Mouse (Mus musculus) NIH3T3 (cell line): ENCODE measurements around the gene Ddx23.
A peak's percentile ranks its signal among the peaks of the same experiment; 100 is the strongest.

ENCODE experiments used
- DNase-seq: peaks from one replicate; pipeline ENCODE4 v3.0.0-alpha.2; 2012; ENCODE audit warnings: low read depth

Gene Ddx23

GRCm38 (mm10) chr15:98662567-98663545 is at the start of gene Ddx23:
TSS of gene Ddx23 (minus strand) at chr15:98662894.
- DNase-seq = peak; percentile 98

DNA sequence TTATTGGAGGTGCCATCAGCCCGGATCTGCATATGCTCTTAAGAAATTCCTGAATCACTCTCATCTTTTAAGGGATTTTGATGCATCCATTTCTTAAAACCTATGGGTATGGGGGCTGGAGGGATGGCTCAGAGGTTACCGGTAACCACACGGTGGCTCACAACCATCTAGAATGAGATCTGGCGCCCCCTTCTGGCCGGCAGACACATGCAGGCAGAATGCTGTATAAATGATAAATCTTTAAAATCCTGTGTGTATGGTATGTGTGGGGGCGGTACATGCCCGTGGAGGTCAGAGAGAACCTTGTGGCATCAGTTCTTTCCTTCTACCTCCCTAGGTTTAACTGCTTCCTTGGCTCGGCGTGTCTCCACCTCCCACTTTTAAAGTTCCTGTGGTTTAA is 47.7 kb upstream of the Ddx23 start:
- DNase-seq = peak; percentile 71

- DNase-seq = peak; percentile 91
These were observed 45.2 kb upstream of the Ddx23 start, which contains the start of gene Ccdc65 for GRCm38 (mm10) chr15:98707766-98708372. TSS of gene Ccdc65 (plus strand) at chr15:98708207.

DNA sequence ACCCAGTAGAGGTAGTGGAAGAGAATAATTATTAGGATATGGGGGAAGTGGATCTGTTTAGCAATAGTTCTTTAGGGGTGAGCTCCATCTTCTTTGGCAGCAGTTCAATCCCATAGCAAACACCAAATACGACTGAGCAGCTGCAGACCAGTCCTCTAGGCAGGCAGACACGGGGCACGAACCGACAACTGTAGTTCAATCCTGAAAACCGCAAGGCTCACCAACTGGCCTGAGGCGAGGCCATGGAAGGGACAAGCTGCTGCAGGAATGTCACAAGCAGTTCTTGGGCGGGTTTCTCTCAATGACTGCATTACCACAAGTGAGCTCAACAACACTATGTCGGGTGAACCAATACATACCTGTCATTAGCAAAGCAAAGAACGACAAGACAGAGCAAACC is 41.6 kb upstream of the Ddx23 start:
- no peak for DNase-seq

- DNase-seq = peak; percentile 93
These were observed 36.8 kb upstream of the Ddx23 start for GRCm38 (mm10) chr15:98699190-98700105.

- DNase-seq = no peak
These were observed 33.5 kb upstream of the Ddx23 start for GRCm38 (mm10) chr15:98696216-98696615.

GRCm38 (mm10) chr15:98695726-98696125 is 33.0 kb upstream of the Ddx23 start:
- no peak for DNase-seq

DNA sequence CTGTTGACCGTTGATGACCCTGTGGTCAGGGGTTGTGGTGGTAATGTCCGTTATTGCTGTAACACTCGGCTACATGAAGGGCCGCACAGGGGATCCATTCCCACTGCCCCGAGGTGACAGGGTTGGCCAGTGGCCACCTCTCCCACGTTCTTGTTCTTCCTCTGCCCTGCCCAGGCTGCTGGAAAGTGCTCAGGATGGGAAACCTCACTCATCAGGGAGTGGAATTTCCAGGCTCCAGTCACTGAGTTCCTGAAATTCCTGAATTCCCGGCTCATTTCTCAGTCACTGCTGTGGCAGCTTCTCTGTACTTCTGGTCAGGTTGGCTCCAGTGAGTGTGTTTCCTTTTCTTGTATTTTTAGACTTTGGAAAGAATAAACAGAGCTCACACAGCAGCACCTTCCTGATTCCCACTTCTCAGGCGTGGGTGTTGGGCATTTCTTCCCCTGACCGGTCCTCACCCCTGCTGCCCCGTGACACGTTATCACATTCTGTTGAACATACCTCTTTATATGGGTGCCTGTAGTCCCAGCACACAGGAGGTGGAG is 29.5 kb upstream of the Ddx23 start:
- DNase-seq = peak; percentile 76

- DNase-seq = no peak
These were observed 28.9 kb upstream of the Ddx23 start for GRCm38 (mm10) chr15:98691486-98692147.

DNA sequence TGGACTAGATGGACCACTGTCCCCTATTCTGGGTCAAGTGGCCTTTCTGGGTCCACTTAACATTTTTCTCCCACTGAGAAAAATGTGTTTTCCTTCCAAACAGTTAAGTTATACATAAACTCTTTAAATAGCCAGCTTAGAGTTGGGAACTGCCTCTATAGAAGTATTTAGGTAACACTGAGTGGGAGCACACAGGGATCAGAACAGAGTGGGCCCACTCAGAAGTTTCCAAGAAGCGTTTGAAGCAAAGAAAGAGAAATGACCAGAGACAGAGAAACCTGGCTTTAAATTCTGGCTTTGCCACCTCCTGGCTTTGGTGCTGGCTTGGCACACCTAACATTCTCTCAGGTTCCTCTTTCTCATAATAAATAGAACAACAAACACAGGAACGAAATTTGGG is 27.0 kb upstream of the Ddx23 start:
- no peak for DNase-seq

DNA sequence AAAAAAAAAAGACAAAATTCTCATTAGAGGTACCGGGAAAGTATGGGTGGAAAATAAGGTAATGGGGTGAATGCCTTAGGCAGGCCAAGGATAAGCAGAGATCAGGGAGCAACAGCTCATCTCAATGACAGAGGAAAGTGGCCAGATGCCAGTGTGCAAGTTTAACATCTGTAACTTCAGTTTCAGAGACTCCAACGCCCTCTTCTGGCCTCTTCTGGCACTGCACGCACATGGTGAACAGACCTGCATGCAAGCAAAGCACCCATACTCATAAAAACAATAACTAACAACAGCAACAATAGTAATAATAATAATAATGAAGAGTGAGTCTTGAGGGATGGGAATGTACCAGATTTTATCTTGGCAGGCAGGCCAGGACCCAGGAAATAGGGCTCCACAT is 23.2 kb upstream of the Ddx23 start:
- DNase-seq = peak; percentile 34

DNA sequence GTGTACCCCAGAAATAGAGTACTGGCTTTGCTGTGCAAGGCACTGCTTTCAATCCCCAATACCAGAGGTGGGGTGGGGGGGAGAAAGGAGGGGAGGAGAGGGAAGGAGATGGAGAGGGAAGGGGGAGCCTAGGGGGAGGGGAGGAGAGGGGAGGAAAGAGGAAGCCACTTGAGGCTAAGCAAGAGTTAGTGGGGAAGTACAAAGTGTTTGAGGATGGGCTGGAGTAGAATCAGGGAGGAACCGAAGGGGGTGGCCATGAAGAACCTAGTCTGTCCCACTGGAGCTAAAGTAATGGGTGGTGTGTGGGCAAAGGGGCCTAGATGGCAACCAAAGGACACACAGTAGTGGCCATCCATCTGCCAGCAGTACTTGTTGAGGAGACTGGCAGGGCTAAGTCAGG is 21.1 kb upstream of the Ddx23 start:
- DNase-seq = no peak

DNA sequence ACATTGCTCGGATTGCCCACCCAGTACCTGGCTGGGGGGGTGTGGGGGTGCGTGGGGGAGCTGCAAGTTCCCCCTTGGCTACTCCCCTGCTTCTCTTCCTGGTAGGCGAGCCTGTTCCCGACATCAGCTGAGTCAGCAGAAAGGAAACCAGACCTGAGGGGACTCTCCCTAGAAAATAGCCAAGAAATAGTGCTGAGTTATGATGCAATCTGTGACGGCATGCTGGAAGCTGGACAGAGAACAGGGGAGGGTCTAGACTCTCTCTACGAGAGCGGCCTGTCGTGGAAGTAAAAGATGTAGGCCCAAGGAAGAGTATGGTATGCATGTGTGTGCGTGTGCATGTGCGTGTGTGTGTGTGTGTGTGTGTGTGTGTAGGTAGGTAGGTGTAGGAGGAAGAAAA is 20.5 kb upstream of the Ddx23 start:
- DNase-seq = peak; percentile 85

GRCm38 (mm10) chr15:98681633-98682032 is 18.9 kb upstream of the Ddx23 start:
- no peak for DNase-seq

DNA sequence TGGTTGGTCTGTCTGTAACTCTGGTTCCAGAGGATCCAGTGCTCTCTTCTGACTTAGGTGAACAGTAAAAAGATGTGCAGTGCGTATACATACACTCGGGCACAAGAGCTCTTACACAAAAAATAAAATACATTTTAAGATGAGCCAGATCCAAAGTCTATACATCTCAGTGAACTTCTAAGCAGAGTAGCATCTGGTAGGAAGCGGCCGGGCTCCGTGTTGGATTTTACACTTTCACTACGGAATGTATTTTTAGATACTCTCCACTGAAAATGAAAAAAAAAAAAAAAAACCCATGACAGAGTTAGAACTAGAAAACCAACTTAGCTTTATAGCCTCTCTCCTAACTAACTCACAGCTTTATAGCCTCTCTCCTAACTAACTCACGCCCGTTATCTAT is 18.0 kb upstream of the Ddx23 start:
- no peak for DNase-seq

DNA sequence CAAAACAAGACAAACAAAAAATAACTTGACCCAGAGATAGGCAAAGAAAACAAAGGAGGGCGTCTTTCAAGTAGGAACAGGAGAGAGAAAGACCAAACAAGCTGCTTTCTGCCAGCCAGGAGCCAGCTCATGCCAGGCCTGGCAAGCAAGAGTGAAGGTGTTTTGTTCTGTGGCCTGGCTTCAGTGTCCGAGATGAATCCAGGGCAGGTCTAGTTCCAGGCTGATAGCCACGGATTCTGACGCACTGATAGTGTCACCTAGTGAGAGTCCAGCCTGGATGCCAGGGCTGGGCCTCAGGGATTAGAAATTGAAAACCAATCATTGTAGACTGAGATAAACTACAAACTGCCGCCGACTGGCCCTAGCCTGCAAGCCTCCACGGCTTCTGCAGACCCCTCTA is 15.3 kb upstream of the Ddx23 start:
- no peak for DNase-seq

DNA sequence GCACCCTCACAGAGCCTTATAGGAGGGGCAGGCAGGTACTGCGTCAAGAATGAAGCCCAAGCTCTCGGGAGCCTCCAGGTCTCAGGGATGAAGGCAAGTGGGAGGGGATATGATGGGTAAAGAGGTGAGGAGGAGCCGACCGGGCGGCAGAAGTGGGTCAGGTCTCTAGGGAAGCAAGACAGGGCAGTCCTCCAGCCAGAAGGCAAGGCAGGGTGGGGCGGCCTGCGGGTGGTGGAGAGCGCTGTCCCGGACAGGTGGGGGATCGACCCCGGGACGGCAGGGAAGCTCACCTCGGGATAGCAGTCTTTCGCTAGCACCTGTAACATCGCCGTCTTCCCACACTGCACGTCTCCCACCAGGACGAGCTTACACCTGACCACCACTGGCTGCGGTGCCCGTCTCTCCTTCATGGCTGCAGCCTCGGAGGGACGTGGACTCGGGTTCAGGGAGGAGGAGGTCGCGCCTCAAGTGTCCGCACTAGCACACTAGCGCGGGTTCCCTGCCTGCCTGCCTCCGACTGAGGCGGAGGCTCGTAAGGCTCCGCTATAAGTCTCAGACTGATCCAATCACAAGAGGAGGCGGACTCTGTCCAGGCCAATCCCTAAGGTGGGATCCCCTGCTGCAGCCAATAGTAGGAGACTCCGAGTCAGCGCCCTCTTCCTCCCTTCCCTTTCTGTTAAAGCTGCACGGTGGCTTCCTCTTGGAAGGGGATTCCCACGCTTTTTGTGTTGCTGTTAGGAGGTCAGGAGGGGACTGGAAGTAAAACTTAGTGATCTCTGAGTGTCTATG is 14.4 kb upstream of the Ddx23 start, which contains the start of gene Rnd1:
TSS of gene Rnd1 (minus strand) at position 522 of the 789 bp plus-strand sequence.
- DNase-seq = peak; percentile 91

- peak; percentile 26 for DNase-seq
These were observed 13.8 kb upstream of the Ddx23 start for GRCm38 (mm10) chr15:98676471-98676870.

DNA sequence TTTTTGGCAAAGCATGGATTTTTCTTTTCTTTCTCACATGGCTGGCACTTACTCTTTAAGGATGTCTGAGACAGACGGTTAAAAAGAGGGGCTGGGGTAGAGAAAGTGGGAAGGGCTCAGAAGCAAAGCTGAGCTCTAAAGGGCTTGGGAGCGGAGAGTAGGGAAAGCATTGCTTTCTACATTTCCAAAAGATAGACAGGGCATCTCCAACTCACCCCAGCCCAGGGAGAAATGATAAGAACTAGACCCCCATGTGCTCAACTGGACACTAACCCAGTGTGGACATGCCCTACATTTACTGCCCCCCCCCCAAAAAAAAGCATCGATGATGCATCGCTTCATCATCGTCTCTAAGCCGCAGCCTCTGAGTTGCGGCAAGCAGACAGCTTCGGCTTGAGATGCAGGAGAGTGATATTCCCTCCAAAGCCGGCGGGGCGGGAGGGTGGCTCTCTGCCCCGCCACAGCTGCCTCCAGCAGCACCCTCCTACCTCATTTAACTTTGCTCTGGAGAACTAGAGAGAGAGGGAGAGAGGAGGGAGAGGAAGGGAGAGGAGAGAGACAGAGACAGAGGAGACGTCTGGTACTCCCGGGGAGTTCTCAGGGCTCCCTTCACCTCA is 13.0 kb upstream of the Ddx23 start:
- peak; percentile 50 for DNase-seq

- DNase-seq = no peak
These were observed 12.4 kb upstream of the Ddx23 start for GRCm38 (mm10) chr15:98674994-98675545.
